Mouse (Mus musculus): ENCODE results near the gene Nhlrc4. TPM values are rescaled to one million over a fixed set of nuclear protein-coding genes. Genes with fewer than 3 reads are reported as not detected.
A peak's percentile ranks its signal among the peaks of the same experiment; 100 is the strongest.

The Nhlrc4 gene
- total RNA-seq, 2 experiments from 2014 or later = not detected

GRCm38 (mm10) chr17:25893975-25894617, 50.7 kb downstream of the Nhlrc4 start:
- intact Hi-C loops (cut with DNase I) = loop anchor here (5.0 kb wide), 1 partner anchor 93 kb away; the partner anchor contains the start of gene Capn15
- peak in 1 of 2 experiments; percentile 71 for DNase-seq (ENCODE audit: low spot score in 2 of 2)

Other genes with a start within 250 kb of the Nhlrc4 start
- gene Gng13, start 227.8 kb downstream of the Nhlrc4 start, total RNA-seq (2021) = 100 to 1,000 TPM; 125 to 154 TPM
- 1 to 10 TPM; 1.9 to 4.3 TPM for gene Chtf18, start 217.5 kb downstream of the Nhlrc4 start, total RNA-seq (2021)
- 10 to 100 TPM; 34.2 to 35.5 TPM for gene Rpusd1, start 217.3 kb downstream of the Nhlrc4 start, total RNA-seq (2021)
- gene Mslnl, start 208.9 kb downstream of the Nhlrc4 start, total RNA-seq (2021) = not detected
- 1 to 10 TPM; 6.2 to 6.5 TPM for gene Msln, start 190.6 kb downstream of the Nhlrc4 start, total RNA-seq (2021)
- 10 to 100 TPM; 28.8 to 32.8 TPM for gene Narfl, start 171.2 kb downstream of the Nhlrc4 start, total RNA-seq (2021)
- gene Haghl, start 159.3 kb downstream of the Nhlrc4 start, total RNA-seq (2021) = 100 to 1,000 TPM; 127 to 140 TPM
- not detected for gene Ccdc78, start 158.4 kb downstream of the Nhlrc4 start, total RNA-seq (2021)
- 10 to 100 TPM; 82.7 to 87.4 TPM for gene Fam173a, start 152.1 kb downstream of the Nhlrc4 start, total RNA-seq (2021)
- gene AC134908.4, start 149.3 kb downstream of the Nhlrc4 start, total RNA-seq (2021) = not detected
- gene Metrn, start 147.8 kb downstream of the Nhlrc4 start, total RNA-seq (2021) = 10 to 100 TPM; 73.5 to 84.2 TPM
- gene Fbxl16, start 135.9 kb downstream of the Nhlrc4 start, total RNA-seq (2021) = 100 to 1,000 TPM; 460 to 479 TPM
- gene Wdr24, start 121.3 kb downstream of the Nhlrc4 start, total RNA-seq (2021) = 10 to 100 TPM; 22.3 to 23.3 TPM
- gene Jmjd8, start 116.1 kb downstream of the Nhlrc4 start, total RNA-seq (2021) = 10 to 100 TPM; 59.1 to 59.6 TPM
- 100 to 1,000 TPM; 160 to 166 TPM for gene Stub1, start 111.6 kb downstream of the Nhlrc4 start, total RNA-seq (2021)
- gene Rhbdl1, start 107.7 kb downstream of the Nhlrc4 start, total RNA-seq (2021) = 10 to 100 TPM; 85.8 to 89.7 TPM
- 10 to 100 TPM; 29.0 to 29.5 TPM for gene Gm20683, start 103.2 kb downstream of the Nhlrc4 start, total RNA-seq (2021)
- gene Rhot2, start 100.1 kb downstream of the Nhlrc4 start, total RNA-seq (2021) = 10 to 100 TPM; 81.9 to 84.9 TPM
- 10 to 100 TPM; 34.2 to 37.9 TPM for gene Wdr90, start 83.5 kb downstream of the Nhlrc4 start, total RNA-seq (2021)
- 10 to 100 TPM; 25.5 to 31.6 TPM for gene Mcrip2, start 76.2 kb downstream of the Nhlrc4 start, total RNA-seq (2021)
- gene Mettl26, start 69.9 kb downstream of the Nhlrc4 start, total RNA-seq (2021) = 10 to 100 TPM; 37.6 to 40.3 TPM
- gene Wfikkn1, start 64.1 kb downstream of the Nhlrc4 start, total RNA-seq (2021) = 1 to 10 TPM; 1.1 to 1.8 TPM
- gene Rab40c, start 25.2 kb downstream of the Nhlrc4 start, total RNA-seq (2021) = 10 to 100 TPM; 53.7 to 57.3 TPM
- 100 to 1,000 TPM; 138 to 145 TPM for gene Pigq, start within 50 bp of the Nhlrc4 start, total RNA-seq (2021)
- gene A930017K11Rik, start 7.6 kb upstream of the Nhlrc4 start, total RNA-seq (2021) = under 1 TPM in 1 of 2 experiments, not detected in 1; 0.13 TPM
- 10 to 100 TPM; 46.5 to 50.0 TPM for gene Capn15, start 40.8 kb upstream of the Nhlrc4 start, total RNA-seq (2021)
- 10 to 100 TPM; 80.5 to 85.2 TPM for gene Rab11fip3, start 124.6 kb upstream of the Nhlrc4 start, total RNA-seq (2021)
- gene Decr2, start 145.4 kb upstream of the Nhlrc4 start, total RNA-seq (2021) = 10 to 100 TPM; 24.3 to 26.3 TPM
- 1 to 10 TPM; 2.6 to 3.4 TPM for gene Nme4, start 150.6 kb upstream of the Nhlrc4 start, total RNA-seq (2021)
- 10 to 100 TPM in 1 of 2 experiments, 1 to 10 TPM in 1; 9.7 to 12.3 TPM for gene Tmem8, start 168.3 kb upstream of the Nhlrc4 start, total RNA-seq (2021)
- 10 to 100 TPM; 70.1 to 70.5 TPM for gene Mrpl28, start 178.5 kb upstream of the Nhlrc4 start, total RNA-seq (2021)
- gene Axin1, start 193.7 kb upstream of the Nhlrc4 start, total RNA-seq (2021) = 10 to 100 TPM; 21.2 to 23.3 TPM

Data from left cerebral cortex, postnatal 14 days (tissue).